Mouse (Mus musculus) layer of hippocampus, postnatal 36 days (tissue): Measurements from ENCODE around the gene Arnt. TPM values are rescaled to one million over a fixed set of nuclear protein-coding genes. Genes with fewer than 3 reads are reported as not detected.

Experiments
- DNase-seq, 2 experiments: peaks; one replicate each; pipeline ENCODE4 v3.0.0; 2022
- total RNA-seq, 2 experiments: library from RNA; stranded (reverse); gene quantifications; 2 replicates each; pipeline ENCODE4 v1.2.3; 2021

Arnt gene
- total RNA-seq, 2 experiments from 2014 or later: 36.3 to 44.3 TPM

DNA sequence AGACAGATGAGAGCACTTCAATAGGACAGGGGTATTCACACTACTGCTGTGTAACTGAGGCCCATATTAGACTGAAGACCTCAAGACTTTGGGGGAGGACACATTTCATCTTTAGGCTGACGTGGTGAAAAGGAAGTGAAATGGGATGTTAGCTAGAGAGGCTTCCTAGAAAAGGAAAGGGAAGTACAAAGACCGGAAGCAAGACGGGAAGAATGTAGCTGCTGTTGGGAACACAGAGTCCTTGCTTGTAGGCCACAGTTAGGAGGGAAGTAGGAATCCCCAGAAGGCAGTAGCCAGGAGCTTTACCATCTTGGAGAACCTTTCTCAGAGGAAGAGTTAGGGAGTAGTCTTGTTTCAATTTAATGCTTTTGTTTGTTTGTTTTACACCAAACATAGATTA, 23.6 kb downstream of the Arnt start:
- DNase-seq: no peak

DNA sequence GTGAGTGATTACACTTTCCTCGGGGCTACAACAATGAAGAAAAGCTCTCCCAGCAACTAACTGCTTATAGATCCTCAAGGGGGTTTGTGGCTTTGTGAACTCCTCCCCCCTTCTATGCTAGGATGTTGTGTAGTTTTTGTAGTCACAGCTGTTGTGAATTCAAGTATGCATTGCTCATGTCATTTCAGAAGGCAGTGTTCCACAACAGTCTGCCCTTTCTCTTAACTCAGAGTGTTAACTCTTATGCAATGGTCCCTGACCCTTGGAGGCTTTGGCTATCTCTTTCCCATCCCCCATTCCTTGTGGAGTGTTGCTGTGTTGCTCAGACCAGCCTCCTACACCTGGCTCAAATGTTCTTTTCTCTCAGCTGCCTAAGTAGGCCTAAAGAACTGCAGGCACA, 25.2 kb downstream of the Arnt start:
- no peak for DNase-seq

DNA sequence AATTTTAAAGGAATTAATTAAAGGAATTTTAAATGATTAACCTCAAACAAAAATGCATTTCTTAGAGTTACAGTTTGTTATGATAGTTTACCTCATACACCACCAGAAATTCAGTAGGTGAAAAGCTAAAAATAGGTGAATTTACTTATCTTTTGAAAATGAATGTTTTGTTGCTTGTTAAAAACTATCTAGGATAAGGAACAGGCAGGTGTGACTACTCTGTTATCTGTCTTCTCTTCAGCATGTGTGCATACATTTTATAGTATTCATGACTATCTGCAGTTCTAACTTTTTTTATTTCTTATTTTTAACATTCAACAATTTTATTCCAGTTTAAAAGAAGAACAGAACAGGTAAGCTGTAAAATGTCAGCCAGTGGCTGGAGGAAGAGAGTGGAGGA, 29.7 kb downstream of the Arnt start:
- no peak for DNase-seq

DNA sequence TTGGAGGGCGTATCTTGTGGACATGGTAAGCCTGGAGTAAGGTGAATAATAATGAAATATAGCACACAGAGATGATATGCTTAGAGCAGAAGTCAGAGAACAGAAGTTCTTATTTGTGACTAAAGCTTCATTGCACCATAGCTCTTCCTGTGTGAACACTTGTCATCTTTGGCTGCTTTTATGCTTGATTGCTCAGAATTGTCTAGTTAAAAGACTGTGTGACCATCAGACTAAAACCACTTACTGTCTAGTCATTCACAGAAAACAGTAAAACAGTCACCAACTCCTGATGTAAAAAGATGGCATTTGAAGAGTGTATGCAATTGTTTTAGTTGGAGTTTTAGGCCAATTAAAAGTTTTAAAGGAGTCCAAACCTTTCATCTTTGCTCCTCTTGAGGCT, 44.8 kb downstream of the Arnt start:
- DNase-seq: no peak

DNA sequence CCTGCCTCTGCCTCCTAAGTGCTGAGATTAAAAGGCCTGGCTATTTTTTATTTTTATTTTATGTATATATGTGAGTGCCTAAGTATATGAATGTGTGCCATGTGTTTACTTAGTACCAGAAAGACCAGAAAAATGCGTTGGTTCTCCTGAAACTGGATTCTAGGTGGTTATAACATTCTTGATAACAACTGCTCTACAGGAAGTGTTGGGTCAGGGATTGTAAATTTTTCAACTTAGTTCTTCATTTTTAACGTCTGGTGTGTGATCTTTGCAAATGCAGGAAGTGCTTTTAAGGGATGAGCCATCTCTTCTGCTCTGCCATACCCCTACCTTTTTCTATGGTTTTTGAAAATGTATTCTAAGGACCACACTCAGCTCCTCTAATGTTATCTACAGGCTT, 52.2 kb downstream of the Arnt start:
- DNase-seq: no peak

DNA sequence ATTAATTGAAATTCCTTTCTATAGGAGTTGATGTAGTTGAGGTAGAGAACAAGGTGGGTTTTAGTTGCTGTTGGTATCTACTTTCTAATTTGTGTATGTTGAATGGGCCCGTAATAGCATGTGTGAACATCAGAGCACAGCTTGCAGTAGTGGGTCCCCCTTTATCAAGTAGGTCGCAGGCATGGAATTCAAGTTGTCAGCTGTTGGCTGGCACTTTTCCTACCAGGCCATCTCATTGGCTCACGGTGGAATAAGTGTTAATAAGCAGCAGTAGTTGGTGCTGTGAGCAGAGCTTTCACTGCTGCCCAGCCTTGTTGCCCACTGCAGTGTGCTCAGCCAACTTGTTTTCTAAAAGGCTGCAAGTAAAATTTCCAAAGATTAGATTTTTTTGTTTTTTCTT, 54.5 kb downstream of the Arnt start:
- DNase-seq: no peak

DNA sequence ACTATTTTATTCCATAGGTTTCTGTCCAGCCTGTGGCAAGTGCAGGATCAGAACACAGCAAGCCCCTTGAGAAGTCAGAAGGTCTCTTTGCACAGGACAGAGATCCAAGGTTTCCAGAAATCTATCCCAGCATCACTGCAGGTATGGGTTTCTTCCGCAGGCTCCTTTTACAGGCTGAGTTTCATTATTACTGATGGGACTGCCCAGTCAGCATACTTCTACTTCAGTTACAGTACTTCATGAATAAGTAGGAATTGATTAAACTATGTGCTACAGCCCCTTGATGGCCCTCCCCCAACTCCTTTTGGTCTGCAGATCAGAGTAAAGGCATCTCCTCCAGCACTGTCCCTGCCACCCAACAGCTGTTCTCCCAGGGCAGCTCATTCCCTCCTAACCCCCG, 56.0 kb downstream of the Arnt start:
- no peak for DNase-seq

DNA sequence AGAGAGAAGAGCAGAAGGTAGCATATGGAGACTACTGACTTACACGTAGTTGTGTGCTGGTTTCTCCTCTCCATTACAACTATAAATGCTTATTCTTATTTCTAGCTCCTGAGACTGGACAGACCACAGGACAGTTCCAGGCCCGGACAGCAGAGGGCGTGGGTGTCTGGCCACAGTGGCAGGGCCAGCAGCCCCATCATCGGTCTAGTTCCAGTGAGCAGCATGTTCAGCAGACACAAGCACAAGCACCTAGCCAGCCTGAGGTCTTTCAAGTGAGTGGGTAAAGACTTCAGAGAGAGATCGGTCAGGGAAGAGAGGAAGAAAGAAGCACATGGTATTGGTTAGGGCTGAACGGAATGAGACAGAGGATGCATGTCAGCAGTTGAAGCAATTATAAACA, 60.2 kb downstream of the Arnt start:
- peak; percentile 29 to 50 for DNase-seq

DNA sequence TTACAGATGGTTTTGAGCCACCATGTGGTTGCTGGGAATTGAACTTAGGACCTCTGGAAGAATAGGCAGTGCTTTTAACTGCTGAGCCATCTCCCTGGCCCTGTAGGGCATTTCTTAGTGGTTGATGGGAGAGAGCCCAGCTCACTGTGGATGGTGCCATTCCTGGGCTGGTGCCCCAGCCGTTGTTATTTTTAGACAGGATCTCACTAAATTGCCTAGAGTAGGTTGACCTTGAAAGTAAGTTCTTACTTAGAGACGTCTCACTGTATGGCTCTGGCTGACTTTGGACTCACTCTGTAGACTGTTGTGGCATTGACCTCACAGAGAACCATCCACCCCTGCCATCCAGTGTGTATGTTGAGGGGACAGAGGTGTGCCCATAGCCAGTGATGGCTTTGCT, 64.0 kb downstream of the Arnt start:
- no peak for DNase-seq

DNA sequence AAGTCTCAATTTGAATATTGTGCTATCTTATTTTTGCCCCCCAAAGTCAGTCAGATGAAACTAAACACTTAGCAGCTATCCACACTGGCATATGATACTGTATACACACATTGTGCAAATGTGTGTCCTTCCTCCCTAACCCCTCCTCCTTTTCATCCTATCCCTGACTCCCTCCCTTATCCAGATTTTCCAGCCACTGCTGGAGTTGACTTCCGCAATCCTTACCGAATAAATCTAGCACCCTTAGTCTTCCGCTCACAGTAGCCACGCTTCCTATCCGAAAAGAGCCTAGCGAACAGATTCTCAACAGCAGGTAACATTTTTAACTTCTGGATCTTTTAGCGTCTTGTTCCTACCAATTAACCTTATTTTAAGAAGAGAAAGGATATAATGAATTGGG, 64.8 kb downstream of the Arnt start, which contains the start of gene Ctsk:
Gene Ctsk (plus strand): TSS at position 233 of the 400 bp plus-strand sequence.
- DNase-seq: no peak

DNA sequence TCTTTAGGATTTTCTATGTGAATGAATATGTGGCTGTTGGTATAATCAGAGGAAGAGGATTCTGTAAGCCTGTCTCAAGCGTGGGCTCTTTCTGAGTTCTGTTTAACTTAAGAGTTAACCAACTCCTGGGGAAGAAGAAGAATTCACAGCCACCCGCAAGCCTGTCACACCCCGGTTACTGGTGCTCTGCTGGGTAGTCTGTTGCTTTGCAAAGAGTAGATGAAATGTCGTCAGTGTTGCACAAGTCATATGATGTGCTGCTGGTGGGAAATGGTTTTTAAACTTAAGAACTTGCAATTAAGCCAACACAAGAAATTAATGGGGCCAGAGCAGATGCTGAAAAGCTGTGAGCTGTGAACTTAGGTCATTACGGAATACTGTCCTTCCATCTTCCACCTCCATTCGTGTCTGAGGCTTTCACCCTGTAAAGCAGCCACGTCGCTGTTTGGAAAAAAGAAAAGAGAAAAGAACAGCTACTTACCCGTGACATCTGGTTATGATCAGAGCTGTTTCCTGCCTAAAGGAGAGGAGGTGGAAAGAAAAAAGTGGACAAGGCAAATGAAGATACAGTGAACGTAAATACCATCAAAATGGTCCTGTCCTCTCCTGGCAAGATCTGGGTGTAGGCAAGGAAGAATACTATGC, 65.4 kb downstream of the Arnt start:
- DNase-seq: no peak

DNA sequence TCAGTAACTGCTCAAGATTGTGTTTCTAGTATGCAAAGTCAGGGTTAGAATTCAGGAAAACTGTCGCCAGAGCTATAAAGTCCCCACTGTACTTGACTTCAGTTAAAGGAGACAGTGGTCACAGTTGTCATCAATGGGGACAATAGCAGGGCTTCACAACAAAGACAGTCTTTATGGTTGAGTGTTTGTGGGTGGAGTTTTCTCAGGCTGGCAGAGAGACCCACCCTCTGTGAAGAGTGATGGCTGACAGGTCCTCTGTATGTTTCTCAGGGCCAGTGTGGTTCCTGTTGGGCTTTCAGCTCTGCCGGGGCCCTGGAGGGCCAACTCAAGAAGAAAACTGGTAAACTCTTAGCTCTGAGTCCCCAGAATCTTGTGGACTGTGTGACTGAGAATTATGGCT, 68.1 kb downstream of the Arnt start:
- DNase-seq: no peak

DNA sequence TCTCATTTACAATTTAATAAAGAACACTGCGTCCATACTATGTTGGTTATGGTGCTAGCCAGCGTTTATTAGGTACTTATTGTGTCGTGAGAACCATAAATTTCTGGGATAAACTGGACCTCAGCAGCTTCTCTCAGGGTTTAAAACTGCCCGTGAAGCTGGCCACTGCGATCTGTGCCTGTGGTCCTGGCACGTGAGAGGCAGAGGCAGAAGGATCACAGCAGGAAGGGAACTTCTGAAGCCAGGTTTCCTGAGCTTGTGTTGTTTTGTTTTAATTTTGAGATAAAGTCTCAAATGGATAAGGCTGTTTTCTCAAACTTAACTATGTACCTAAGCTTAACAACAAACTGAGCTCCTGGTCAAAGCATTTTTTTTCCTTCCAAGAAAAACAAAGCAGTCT, 75.2 kb downstream of the Arnt start:
- DNase-seq: no peak

DNA sequence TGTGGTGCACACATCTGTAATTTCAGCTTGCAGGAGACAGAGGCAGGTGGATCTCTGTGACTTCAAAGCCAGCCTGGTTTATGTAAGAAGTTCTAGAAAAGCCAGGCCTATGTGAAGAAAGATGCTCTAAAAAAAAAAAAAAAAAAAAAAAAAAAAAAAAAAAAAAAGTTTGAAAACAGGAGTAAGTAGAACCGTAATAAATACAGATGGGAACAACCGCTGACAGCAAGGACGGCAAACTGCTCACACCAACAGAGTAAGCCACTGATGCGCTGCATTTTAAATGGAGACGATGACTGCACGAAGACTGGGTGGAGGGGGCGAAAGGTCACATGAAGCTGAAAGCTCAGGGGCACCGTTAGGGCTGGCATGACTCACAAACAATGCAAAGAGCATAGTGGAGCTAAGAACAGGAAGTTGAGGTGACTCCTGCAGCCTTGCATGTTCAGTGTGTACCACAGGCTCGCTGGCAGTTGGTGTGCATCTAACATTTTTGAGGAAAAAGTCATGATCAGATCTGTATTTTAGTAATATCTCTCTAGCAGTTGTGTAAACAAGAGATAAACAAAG, 77.5 kb downstream of the Arnt start:
- DNase-seq: no peak

DNA sequence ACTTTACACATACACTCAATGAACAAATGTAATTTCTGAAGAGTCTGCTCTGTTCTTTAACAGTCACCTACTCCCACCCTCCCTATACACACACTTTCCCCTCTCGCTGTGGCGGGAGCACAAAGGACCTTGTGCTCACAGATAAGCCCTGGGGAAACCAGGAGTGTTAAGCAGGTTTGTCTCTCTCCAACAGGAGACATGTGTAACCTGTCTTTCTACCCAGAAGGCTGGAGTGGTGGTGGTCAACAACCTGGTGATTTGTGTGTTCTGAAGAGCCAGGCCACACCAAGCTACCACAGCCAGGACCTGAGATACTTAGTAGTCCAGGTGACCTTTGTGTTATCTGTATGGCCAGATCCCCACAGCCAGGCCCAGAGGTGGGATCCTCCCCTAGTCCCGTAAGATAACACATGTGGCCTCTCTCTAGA, 82.4 kb downstream of the Arnt start:
- no peak for DNase-seq

DNA sequence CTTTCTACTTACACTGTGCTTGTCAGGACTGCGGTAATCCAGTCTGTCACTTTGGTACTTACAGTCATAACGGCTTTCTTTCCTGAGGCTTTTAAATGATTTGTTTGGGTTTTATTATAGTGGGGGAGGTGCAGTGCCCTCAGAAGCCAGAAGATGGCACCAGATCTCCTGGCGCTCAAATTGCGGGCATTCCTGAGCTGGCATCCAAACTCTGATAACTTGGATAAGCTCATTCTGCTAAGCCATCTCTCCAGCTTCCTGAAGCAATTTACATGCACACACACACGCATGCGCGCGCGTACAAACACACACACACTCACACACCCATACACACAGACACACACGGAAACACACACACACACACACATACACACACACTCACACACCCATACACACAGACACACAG, 83.3 kb downstream of the Arnt start:
- DNase-seq: peak; percentile 60 to 69

DNA sequence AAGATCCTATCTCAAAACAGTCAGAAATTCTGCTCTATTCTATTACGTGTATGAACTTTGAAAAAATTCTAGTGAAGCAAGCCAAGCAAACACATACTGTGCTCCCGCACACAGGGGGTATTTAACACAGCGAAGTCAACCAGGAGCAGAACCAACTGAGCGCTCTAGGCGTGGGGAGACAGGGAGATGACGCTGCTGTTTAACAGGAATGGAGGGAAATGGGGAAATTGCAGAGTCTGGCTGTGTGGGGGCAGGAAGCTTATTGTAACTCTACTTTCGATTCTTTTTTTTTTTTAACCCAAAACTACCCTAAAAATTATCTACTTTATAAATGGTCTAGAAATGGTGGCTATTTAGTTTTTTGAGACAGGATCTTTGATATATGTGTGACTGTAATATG, 84.7 kb downstream of the Arnt start:
- DNase-seq: no peak

DNA sequence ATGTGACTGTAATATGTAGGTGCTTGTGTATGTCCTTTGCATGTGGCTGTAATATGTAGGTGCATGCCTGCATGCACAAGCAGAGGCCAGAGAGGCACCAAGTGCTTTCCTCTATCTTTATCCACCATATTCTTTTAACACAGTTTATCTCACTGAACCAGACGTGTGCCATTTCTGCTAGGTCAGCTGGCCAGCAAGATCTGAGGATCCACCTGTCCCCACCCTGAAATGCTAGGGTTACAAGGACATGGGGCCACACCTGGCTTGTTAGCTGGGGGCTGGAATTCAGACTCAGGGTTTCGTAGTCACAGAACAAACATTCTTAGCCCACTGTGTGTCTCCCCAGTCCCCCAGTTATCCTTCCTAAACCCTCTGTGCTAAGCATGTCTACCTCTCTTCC, 85.1 kb downstream of the Arnt start:
- DNase-seq: no peak

DNA sequence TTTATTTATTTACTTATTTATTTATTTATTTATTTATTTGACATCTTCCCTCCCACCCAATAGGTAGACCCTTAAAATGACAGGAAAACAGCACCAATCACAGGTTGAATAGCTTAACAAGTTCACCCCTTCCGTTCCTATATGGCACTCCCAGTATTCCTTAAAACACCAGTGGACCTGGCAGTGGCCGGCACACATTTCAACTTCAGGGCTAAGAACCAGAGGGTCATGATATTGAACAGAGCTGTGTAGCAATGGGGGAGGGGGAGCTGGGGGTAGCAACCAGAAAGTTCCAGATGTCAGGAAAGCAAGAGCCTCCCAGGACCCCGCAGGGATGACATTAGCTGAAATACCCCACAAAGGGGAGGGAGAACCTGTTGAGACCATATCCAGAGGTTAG, 85.9 kb downstream of the Arnt start:
- DNase-seq: no peak

DNA sequence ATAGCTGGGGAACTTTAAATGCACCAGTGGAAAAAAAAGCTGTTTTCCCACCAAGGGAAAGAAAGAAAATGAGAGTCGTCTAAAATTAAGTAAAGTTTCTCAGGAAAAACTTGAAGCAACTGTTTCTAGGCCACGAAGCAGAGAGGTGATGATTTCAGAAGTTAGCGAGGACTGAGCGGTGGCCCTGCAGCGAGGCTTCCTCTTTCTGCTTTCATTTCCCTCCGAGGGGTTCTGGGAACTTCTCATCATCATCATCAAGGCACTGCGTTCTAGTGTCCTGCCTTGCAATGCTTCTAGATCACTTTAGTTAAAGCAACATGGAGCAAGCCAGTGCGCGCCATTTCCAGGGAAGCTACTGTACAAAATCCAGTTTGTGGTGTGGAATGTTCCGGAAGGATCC, 87.0 kb downstream of the Arnt start:
- DNase-seq: no peak

DNA sequence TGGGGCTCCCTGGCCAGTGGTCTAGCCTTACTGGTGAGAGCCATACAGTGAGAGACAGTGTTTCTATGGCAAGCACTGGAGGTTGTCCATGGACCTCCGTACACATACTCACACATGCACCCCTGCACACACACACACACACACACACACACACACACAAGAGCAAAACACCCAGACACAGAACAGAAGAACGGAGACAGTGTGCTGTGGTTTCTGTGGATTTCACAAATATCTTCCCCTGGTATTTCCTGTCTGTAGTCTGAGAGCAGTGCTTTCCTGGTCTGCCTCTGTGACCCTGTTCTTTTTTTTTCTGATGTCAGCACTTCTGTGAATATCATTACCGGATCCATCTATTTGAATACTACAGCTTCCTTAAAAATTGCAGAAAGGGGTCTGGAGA, 89.5 kb downstream of the Arnt start:
- no peak for DNase-seq

DNA sequence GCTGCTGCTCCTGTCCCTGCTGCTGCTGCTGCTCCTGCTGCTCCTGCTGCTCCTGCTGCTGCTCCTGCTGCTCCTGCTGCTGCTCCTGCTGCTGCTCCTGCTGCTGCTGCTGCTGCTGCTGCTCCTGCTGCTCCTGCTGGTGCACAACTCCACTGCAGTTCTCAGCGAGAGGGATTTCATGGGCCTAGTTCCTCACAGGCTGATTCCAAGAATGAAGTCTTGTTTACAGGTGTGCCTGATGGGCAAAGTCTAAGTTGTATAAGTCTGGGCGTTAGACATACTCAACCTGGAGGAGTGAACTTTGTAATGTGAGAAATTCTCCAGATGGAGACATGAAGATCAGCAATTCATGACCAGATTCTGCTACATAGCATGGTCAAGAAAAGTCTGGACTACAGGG, 90.5 kb downstream of the Arnt start:
- no peak for DNase-seq

DNA sequence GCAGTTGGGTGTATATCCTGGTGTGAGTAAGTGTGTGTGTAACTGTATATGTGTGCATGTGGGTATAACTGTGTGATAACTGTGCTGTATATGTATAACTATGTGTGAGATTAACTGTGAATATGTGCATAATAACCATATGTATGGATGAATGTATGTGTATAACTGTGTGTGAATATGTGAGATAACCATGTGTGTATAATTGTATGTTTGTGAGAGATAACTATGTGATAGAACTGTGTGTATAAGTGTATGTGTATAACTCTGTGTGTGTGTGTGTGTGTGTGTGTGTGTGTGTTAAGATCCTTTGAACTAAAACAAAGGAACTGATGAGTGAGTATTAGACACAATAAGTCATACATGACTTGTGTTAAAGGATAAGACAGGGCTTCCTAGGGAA, 91.9 kb downstream of the Arnt start:
- DNase-seq: no peak

DNA sequence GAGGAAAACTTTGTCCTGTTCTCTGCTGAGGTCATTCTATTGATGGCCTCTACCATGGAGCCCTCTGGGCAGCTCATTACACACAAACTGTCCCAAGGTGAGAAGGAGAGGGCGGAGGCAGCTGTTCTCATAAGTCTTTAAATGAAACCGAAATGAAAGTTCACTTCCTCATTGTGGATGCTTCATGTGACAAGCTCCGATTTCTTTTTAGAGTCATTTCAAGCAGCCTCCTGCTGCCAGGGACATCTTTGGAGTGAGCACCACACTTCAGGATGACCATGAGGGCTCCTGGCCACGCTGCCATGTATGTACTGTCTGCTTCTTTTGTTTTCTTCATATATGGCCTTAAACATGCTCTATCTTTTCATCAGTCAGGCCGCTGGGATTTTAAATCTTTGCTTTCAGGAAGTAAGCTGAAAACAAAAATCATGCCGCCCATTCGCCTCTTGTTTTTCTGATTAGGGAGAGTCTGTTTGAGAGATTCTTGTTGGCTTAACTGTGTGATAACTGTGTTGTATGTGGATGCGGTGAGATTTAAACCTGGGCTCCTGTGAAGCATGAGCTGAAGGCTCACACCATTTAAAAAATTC, 92.5 kb downstream of the Arnt start, which contains the start of gene Ctss:
Gene Ctss (plus strand): TSS at position 165 of the 590 bp plus-strand sequence.
- no peak for DNase-seq
